Mouse (Mus musculus) liver, adult 2 months (tissue): ENCODE measurements around the gene Tvp23b.

ENCODE experiments used
- CTCF ChIP-seq: fragments of 200-500 bp; IDR thresholded peaks from 2 replicates; pipeline ENCODE4 v1.5.1; 2011; ENCODE audit warnings: low read depth, low read length, control low read depth
- POLR2A ChIP-seq: fragments of 200-500 bp; IDR thresholded peaks from 2 replicates; pipeline ENCODE4 v1.6.1; 2011; ENCODE audit warnings: low read length, control low read depth; ENCODE audit not compliant: insufficient read depth; ENCODE audit errors: extremely low read depth

DNA sequence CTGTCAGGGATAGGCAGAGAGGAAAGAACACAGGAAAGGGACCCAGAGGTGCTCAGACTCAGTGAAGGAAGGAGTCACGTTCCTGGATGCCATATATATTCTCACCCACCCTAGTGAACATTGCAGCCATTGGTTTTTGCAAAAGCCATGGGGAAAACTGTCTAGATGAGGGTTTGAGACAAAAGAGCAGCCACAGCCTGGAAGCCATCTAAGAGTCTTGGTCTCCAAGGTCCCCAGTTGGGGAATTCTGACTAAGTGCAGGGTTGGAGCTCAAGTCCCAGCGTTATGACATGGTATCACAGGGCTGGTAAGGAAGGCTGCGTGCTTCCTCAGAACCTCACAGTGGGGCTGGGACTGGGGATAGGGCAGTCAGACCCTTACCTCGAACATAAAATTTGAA lies 13.7 kb upstream of the Tvp23b start:
- no peak for TF ChIP-seq POLR2A
- no peak for TF ChIP-seq CTCF
